Mouse (Mus musculus) cortical plate, adult 2 months (tissue): ENCODE results near the gene Bcdin3d. TPM values are rescaled to one million over a fixed set of nuclear protein-coding genes. Genes with fewer than 3 reads are reported as not detected.

Experiments
- H3K27ac ChIP-seq: fragments of 200-500 bp; 2 replicates; pipeline ENCODE4 v1.5.1; 2012; ENCODE audit warnings: low read length, control low read depth, inconsistent platforms; ENCODE audit not compliant: insufficient read depth
- H3K4me1 ChIP-seq: fragments of 200-500 bp; 2 replicates; pipeline ENCODE4 v1.6.1; 2011; ENCODE audit warnings: low read length; ENCODE audit not compliant: control insufficient read depth, insufficient read depth
- H3K4me3 ChIP-seq: fragments of 200-500 bp; 2 replicates; pipeline ENCODE4 v1.5.1; 2011; ENCODE audit warnings: mild to moderate bottlenecking, low read length, control low read depth; ENCODE audit not compliant: insufficient read depth
- CTCF ChIP-seq: fragments of 200-500 bp; IDR thresholded peaks from 2 replicates; pipeline ENCODE4 v1.5.1; 2011; ENCODE audit warnings: mild to moderate bottlenecking, control low read depth, low read length; ENCODE audit not compliant: insufficient read depth; ENCODE audit errors: extremely low read depth
- POLR2A ChIP-seq: fragments of 200-500 bp; IDR thresholded peaks from 2 replicates; pipeline ENCODE4 v1.6.1; 2011; ENCODE audit warnings: mild to moderate bottlenecking, low read length, control low read depth; ENCODE audit not compliant: insufficient read depth; ENCODE audit errors: extremely low read depth
- polyA plus RNA-seq: library from polyadenylated mRNA; depleted of rRNA; stranded (reverse); fragments of >200 nt; gene quantifications from 2 replicates; pipeline ENCODE4 v1.2.3, GENCODE M21; 2012

The Bcdin3d gene
- polyA plus RNA-seq, 1 experiment: 5.1 TPM

GRCm38 (mm10) chr15:99442358-99442757 lies 32.2 kb downstream of the Bcdin3d start:
- Histone ChIP-seq H3K4me1 (no peaks in the 10 kb centered on the region), H3K4me3 (no peak overlapping the region), H3K27ac (no peak overlapping the region)
- TF ChIP-seq CTCF (no peak), POLR2A (no peak)

- no peak for TF ChIP-seq POLR2A
- no peak for TF ChIP-seq CTCF
- Histone ChIP-seq H3K27ac (0 out of 2 replicates have a peak overlapping the region, but pooled peaks have one; percentile 14), H3K4me3 (no peak overlapping the region), H3K4me1 (no peaks in the 10 kb centered on the region)
These were observed 33.6 kb downstream of the Bcdin3d start for GRCm38 (mm10) chr15:99440816-99441457.

GRCm38 (mm10) chr15:99440112-99440815 lies 34.3 kb downstream of the Bcdin3d start:
- TF ChIP-seq CTCF (no peak), POLR2A (no peak)
- H3K27ac ChIP-seq: 0 out of 2 replicates have a peak overlapping the region, but pooled peaks have one; percentile 14
- no peaks in the 10 kb centered on the region for H3K4me1 ChIP-seq
- H3K4me3 ChIP-seq: no peak overlapping the region

- H3K27ac ChIP-seq: no peak overlapping the region
- H3K4me1 ChIP-seq: no peaks in the 10 kb centered on the region
- no peak for TF ChIP-seq CTCF
- no peak for TF ChIP-seq POLR2A
- H3K4me3 ChIP-seq: no peak overlapping the region
These were observed 35.4 kb downstream of the Bcdin3d start for GRCm38 (mm10) chr15:99438966-99439698.

- Histone ChIP-seq H3K4me3 (no peak overlapping the region), H3K4me1 (no peaks in the 10 kb centered on the region)
- no peak for TF ChIP-seq POLR2A
- no peak for TF ChIP-seq CTCF
These were observed 40.6 kb downstream of the Bcdin3d start for GRCm38 (mm10) chr15:99433913-99434312.

GRCm38 (mm10) chr15:99433081-99433718 lies 41.3 kb downstream of the Bcdin3d start:
- H3K27ac ChIP-seq: no peak overlapping the region
- TF ChIP-seq CTCF: no peak
- TF ChIP-seq POLR2A: no peak
- no peak overlapping the region for H3K4me3 ChIP-seq
- H3K4me1 ChIP-seq: no peaks in the 10 kb centered on the region

More at GRCm38 (mm10) chr15:99433913-99434312, 40.6 kb downstream of the Bcdin3d start:
- H3K27ac ChIP-seq: no peak overlapping the region

- H3K4me1 ChIP-seq: no peaks in the 10 kb centered on the region
- H3K27ac ChIP-seq: no peak overlapping the region
- TF ChIP-seq CTCF: no peak
- TF ChIP-seq POLR2A: no peak
- no peak overlapping the region for H3K4me3 ChIP-seq
These were observed 42.6 kb downstream of the Bcdin3d start for GRCm38 (mm10) chr15:99431967-99432366.

GRCm38 (mm10) chr15:99431504-99431903 lies 43.0 kb downstream of the Bcdin3d start:
- TF ChIP-seq POLR2A (no peak), CTCF (no peak)
- Histone ChIP-seq H3K4me3 (no peak overlapping the region), H3K4me1 (no peaks in the 10 kb centered on the region), H3K27ac (no peak overlapping the region)

GRCm38 (mm10) chr15:99431063-99431462 lies 43.5 kb downstream of the Bcdin3d start:
- Histone ChIP-seq H3K4me3 (no peak overlapping the region), H3K27ac (no peak overlapping the region), H3K4me1 (no peaks in the 10 kb centered on the region)
- TF ChIP-seq CTCF (no peak), POLR2A (no peak)

GRCm38 (mm10) chr15:99430394-99430793 lies 44.1 kb downstream of the Bcdin3d start:
- no peaks in the 10 kb centered on the region for H3K4me1 ChIP-seq
- no peak overlapping the region for H3K4me3 ChIP-seq
- TF ChIP-seq POLR2A (no peak), CTCF (no peak)
- no peak overlapping the region for H3K27ac ChIP-seq
